Mouse (Mus musculus): ENCODE measurements at regions not wholly inside any gene's neighbourhood (a gene's known extent, or its start where the extent isn't known, plus 50 kb on each side); places are given as distances from the start of the nearest gene placed in this dataset.

- Histone ChIP-seq H3K4me2 (ENCODE audit: low read length) (no peak overlapping the region), H3K4me1 (ENCODE audit: control insufficient read depth in 2 of 2, insufficient read depth in 2 of 2, low read length in 2 of 2) (no peaks in the 10 kb centered on the region), H3K36me3 (ENCODE audit: control insufficient read depth, insufficient read depth, low read length) (no peaks in the 10 kb centered on the region), H3K9me3 (ENCODE audit: control insufficient read depth, low read length) (no peaks in the 10 kb centered on the region), H3K27me3 (ENCODE audit: control insufficient read depth, insufficient read depth, low read length) (no peaks in the 10 kb centered on the region), H3K27ac (replicated peaks in 1 of 2; ENCODE audit: control insufficient read depth in 1 of 2, insufficient read depth in 1 of 2, low read depth in 2 of 2, low read length in 2 of 2) (no peak overlapping the region), H3K4me3 (ENCODE audit: control insufficient read depth in 1 of 2, insufficient read depth in 1 of 2, low read depth in 1 of 2, low read length in 2 of 2) (no peak overlapping the region), H3K9ac (ENCODE audit: low read length) (no peak overlapping the region)
- no peak for ATAC-seq (ENCODE audit: insufficient number of reproducible peaks, insufficient read depth, low FRiP score, low read depth)
- 80% methylated on average over 7 of the region's 7 CpGs for WGBS
Observed at GRCm38 (mm10) chr1:177366475-177366874, 75.7 kb upstream of the Zbtb18 start.

DNA sequence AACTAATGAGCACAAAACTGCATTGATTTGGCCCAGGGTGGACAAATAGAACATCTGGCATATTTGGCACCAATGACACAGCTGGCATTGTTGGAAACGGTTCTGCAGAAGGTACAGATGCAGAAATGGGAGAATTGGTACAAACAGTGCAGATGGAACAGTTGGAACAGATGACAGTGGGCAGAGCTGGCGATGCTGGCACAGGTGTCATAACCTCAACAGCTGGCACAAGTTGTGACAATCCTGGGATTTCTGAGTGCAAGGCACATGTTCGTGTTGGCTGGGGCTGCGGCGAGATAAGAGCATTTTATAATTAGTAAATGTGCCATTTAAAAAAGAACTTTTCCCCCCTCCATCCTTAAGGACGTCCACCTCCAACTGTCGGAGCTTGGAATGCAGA is 77.8 kb upstream of the Zbtb18 start:
- no peak for ATAC-seq (ENCODE audit: insufficient number of reproducible peaks, insufficient read depth, low FRiP score, low read depth)
- Histone ChIP-seq H3K27ac (replicated peaks in 1 of 2; ENCODE audit: control insufficient read depth in 1 of 2, insufficient read depth in 1 of 2, low read depth in 2 of 2, low read length in 2 of 2) (no peak overlapping the region), H3K4me2 (ENCODE audit: low read length) (no peak overlapping the region), H3K4me3 (ENCODE audit: control insufficient read depth in 1 of 2, insufficient read depth in 1 of 2, low read depth in 1 of 2, low read length in 2 of 2) (no peak overlapping the region), H3K27me3 (ENCODE audit: control insufficient read depth, insufficient read depth, low read length) (no peaks in the 10 kb centered on the region), H3K4me1 (ENCODE audit: control insufficient read depth in 2 of 2, insufficient read depth in 2 of 2, low read length in 2 of 2) (no peaks in the 10 kb centered on the region), H3K9ac (ENCODE audit: low read length) (no peak overlapping the region), H3K36me3 (ENCODE audit: control insufficient read depth, insufficient read depth, low read length) (no peaks in the 10 kb centered on the region), H3K9me3 (ENCODE audit: control insufficient read depth, low read length) (no peaks in the 10 kb centered on the region)
- WGBS = 75% methylated on average over 7 of the region's 7 CpGs

- H3K4me3 ChIP-seq (ENCODE audit: control insufficient read depth in 1 of 2, insufficient read depth in 1 of 2, low read depth in 1 of 2, low read length in 2 of 2) = no peak overlapping the region
- no peaks in the 10 kb centered on the region for H3K4me1 ChIP-seq (ENCODE audit: control insufficient read depth in 2 of 2, insufficient read depth in 2 of 2, low read length in 2 of 2)
- no peak for ATAC-seq (ENCODE audit: insufficient number of reproducible peaks, insufficient read depth, low FRiP score, low read depth)
- H3K36me3 ChIP-seq (ENCODE audit: control insufficient read depth, insufficient read depth, low read length) = no peaks in the 10 kb centered on the region
- H3K27me3 ChIP-seq (ENCODE audit: control insufficient read depth, insufficient read depth, low read length) = no peaks in the 10 kb centered on the region
- H3K9ac ChIP-seq (ENCODE audit: low read length) = no peak overlapping the region
- H3K4me2 ChIP-seq (ENCODE audit: low read length) = no peak overlapping the region
- 87% methylated on average over 8 of the region's 8 CpGs for WGBS
- no peak overlapping the region for H3K27ac ChIP-seq (replicated peaks in 1 of 2; ENCODE audit: control insufficient read depth in 1 of 2, insufficient read depth in 1 of 2, low read depth in 2 of 2, low read length in 2 of 2)
- no peaks in the 10 kb centered on the region for H3K9me3 ChIP-seq (ENCODE audit: control insufficient read depth, low read length)
Observed at GRCm38 (mm10) chr1:177362398-177362797, 79.8 kb upstream of the Zbtb18 start.

GRCm38 (mm10) chr1:177348400-177349092 is 90.5 kb upstream of the Akt3 start:
- no peak overlapping the region for H3K4me3 ChIP-seq (ENCODE audit: control insufficient read depth in 1 of 2, insufficient read depth in 1 of 2, low read depth in 1 of 2, low read length in 2 of 2)
- ATAC-seq (ENCODE audit: insufficient number of reproducible peaks, insufficient read depth, low FRiP score, low read depth) = no peak
- no peak overlapping the region for H3K9ac ChIP-seq (ENCODE audit: low read length)
- H3K36me3 ChIP-seq (ENCODE audit: control insufficient read depth, insufficient read depth, low read length) = no peaks in the 10 kb centered on the region
- H3K4me1 ChIP-seq (ENCODE audit: control insufficient read depth in 2 of 2, insufficient read depth in 2 of 2, low read length in 2 of 2) = peaks cover 5 to 8% of the 10 kb centered on the region in 2 experiments; a peak in 3 of 4 replicates
- WGBS = 84% methylated on average over 17 of the region's 17 CpGs
- H3K27ac ChIP-seq (replicated peaks in 1 of 2; ENCODE audit: control insufficient read depth in 1 of 2, insufficient read depth in 1 of 2, low read depth in 2 of 2, low read length in 2 of 2) = no peak overlapping the region
- H3K27me3 ChIP-seq (ENCODE audit: control insufficient read depth, insufficient read depth, low read length) = no peaks in the 10 kb centered on the region
- no peaks in the 10 kb centered on the region for H3K9me3 ChIP-seq (ENCODE audit: control insufficient read depth, low read length)
- no peak overlapping the region for H3K4me2 ChIP-seq (ENCODE audit: low read length)

DNA sequence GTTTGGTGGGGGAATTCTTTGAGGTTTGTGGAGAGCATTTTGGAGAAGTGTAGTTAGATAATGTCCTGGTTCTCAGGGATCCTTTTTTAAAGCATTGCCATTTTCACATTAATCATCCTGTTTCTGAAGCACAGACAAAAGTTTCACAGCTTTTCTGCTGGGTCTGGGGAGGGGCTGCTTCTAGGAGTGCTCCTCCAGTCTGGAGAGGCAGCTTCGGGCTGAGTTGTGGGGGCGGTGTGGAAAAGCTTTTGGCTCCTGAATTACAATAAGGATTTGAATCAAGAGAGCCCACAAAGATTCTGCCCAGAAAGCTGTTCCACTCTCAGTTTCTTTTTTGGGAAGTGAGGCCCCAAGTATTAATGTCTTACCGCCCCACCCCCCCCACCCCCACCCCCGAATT is 89.2 kb upstream of the Akt3 start:
- WGBS = 47% methylated on average over 4 of the region's 4 CpGs
- no peak overlapping the region for H3K9ac ChIP-seq (ENCODE audit: low read length)
- H3K4me3 ChIP-seq (ENCODE audit: control insufficient read depth in 1 of 2, insufficient read depth in 1 of 2, low read depth in 1 of 2, low read length in 2 of 2) = no peak overlapping the region
- no peaks in the 10 kb centered on the region for H3K9me3 ChIP-seq (ENCODE audit: control insufficient read depth, low read length)
- no peak for ATAC-seq (ENCODE audit: insufficient number of reproducible peaks, insufficient read depth, low FRiP score, low read depth)
- no peak overlapping the region for H3K4me2 ChIP-seq (ENCODE audit: low read length)
- H3K27ac ChIP-seq (replicated peaks in 1 of 2; ENCODE audit: control insufficient read depth in 1 of 2, insufficient read depth in 1 of 2, low read depth in 2 of 2, low read length in 2 of 2) = no peak overlapping the region; a peak in 1 of 4 replicates
- H3K27me3 ChIP-seq (ENCODE audit: control insufficient read depth, insufficient read depth, low read length) = no peaks in the 10 kb centered on the region
- H3K4me1 ChIP-seq (ENCODE audit: control insufficient read depth in 2 of 2, insufficient read depth in 2 of 2, low read length in 2 of 2) = peaks cover 7 to 8% of the 10 kb centered on the region in 2 experiments; a peak in 3 of 4 replicates
- H3K36me3 ChIP-seq (ENCODE audit: control insufficient read depth, insufficient read depth, low read length) = no peaks in the 10 kb centered on the region

DNA sequence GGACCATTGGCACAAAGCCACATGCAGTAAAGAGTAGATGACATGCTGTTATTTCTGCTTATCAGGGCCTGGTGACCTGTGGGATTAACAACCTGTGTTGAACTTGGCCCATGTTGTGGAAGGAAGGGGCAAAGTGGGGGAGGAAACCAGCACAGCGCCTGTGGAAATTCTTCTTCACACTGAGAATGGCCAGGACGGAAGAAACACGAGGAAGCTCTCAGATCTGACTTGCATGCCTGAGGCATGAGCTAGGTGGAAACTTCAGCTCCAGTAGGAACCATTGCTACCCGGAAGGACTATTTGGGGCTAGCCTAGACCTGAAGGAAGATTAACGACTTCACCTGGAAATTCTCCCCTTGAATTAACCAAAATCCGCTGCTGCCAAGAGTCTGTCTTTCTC is 88.5 kb upstream of the Akt3 start:
- Histone ChIP-seq H3K36me3 (ENCODE audit: control insufficient read depth, insufficient read depth, low read length) (no peaks in the 10 kb centered on the region), H3K9ac (ENCODE audit: low read length) (no peak overlapping the region), H3K4me3 (ENCODE audit: control insufficient read depth in 1 of 2, insufficient read depth in 1 of 2, low read depth in 1 of 2, low read length in 2 of 2) (no peak overlapping the region), H3K9me3 (ENCODE audit: control insufficient read depth, low read length) (no peaks in the 10 kb centered on the region), H3K4me1 (ENCODE audit: control insufficient read depth in 2 of 2, insufficient read depth in 2 of 2, low read length in 2 of 2) (peaks cover 7 to 8% of the 10 kb centered on the region in 2 experiments; a peak in 3 of 4 replicates), H3K27ac (replicated peaks in 1 of 2; ENCODE audit: control insufficient read depth in 1 of 2, insufficient read depth in 1 of 2, low read depth in 2 of 2, low read length in 2 of 2) (no peak overlapping the region; a peak in 1 of 4 replicates), H3K4me2 (ENCODE audit: low read length) (no peak overlapping the region), H3K27me3 (ENCODE audit: control insufficient read depth, insufficient read depth, low read length) (no peaks in the 10 kb centered on the region)
- WGBS = 49% methylated on average over 6 of the region's 6 CpGs
- ATAC-seq (ENCODE audit: insufficient number of reproducible peaks, insufficient read depth, low FRiP score, low read depth) = peak; percentile 64; the same call in 1 of the 2 replicates

- peaks cover 7 to 8% of the 10 kb centered on the region in 2 experiments; a peak in 3 of 4 replicates for H3K4me1 ChIP-seq (ENCODE audit: control insufficient read depth in 2 of 2, insufficient read depth in 2 of 2, low read length in 2 of 2)
- no peaks in the 10 kb centered on the region for H3K27me3 ChIP-seq (ENCODE audit: control insufficient read depth, insufficient read depth, low read length)
- 67% methylated on average over 6 of the region's 6 CpGs for WGBS
- H3K4me3 ChIP-seq (ENCODE audit: control insufficient read depth in 1 of 2, insufficient read depth in 1 of 2, low read depth in 1 of 2, low read length in 2 of 2) = no peak overlapping the region
- no peaks in the 10 kb centered on the region for H3K36me3 ChIP-seq (ENCODE audit: control insufficient read depth, insufficient read depth, low read length)
- no peak overlapping the region for H3K9ac ChIP-seq (ENCODE audit: low read length)
- no peaks in the 10 kb centered on the region for H3K9me3 ChIP-seq (ENCODE audit: control insufficient read depth, low read length)
- no peak overlapping the region for H3K27ac ChIP-seq (replicated peaks in 1 of 2; ENCODE audit: control insufficient read depth in 1 of 2, insufficient read depth in 1 of 2, low read depth in 2 of 2, low read length in 2 of 2)
- H3K4me2 ChIP-seq (ENCODE audit: low read length) = no peak overlapping the region
- ATAC-seq (ENCODE audit: insufficient number of reproducible peaks, insufficient read depth, low FRiP score, low read depth) = no peak
Observed at GRCm38 (mm10) chr1:177345540-177345939, 87.5 kb upstream of the Akt3 start.

DNA sequence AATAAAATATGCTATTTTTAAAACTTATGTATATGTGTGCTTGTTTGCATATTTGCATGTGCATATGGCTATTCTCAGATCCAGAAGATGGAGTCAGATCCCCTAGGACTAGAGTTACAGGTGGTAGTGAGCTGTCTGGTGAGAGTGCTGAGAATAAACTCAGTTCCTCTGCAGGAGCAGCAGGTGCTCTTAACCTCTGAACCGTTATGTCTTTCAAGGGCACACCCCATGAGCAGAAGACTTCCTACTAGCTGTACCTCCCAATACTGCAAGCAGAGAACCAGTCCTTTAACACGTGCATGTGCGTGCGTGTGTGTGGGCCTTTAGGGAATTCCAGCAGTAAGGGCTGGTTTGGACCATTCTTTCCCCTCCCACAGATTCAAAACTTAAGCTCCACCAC is 85.9 kb upstream of the Akt3 start:
- no peak overlapping the region for H3K4me3 ChIP-seq (ENCODE audit: control insufficient read depth in 1 of 2, insufficient read depth in 1 of 2, low read depth in 1 of 2, low read length in 2 of 2)
- no peak overlapping the region for H3K9ac ChIP-seq (ENCODE audit: low read length)
- H3K4me2 ChIP-seq (ENCODE audit: low read length) = no peak overlapping the region
- no peak for ATAC-seq (ENCODE audit: insufficient number of reproducible peaks, insufficient read depth, low FRiP score, low read depth)
- H3K4me1 ChIP-seq (ENCODE audit: control insufficient read depth in 2 of 2, insufficient read depth in 2 of 2, low read length in 2 of 2) = peaks cover 7 to 8% of the 10 kb centered on the region in 2 experiments; a peak in 3 of 4 replicates
- H3K27ac ChIP-seq (replicated peaks in 1 of 2; ENCODE audit: control insufficient read depth in 1 of 2, insufficient read depth in 1 of 2, low read depth in 2 of 2, low read length in 2 of 2) = no peak overlapping the region
- H3K27me3 ChIP-seq (ENCODE audit: control insufficient read depth, insufficient read depth, low read length) = no peaks in the 10 kb centered on the region
- WGBS = 84% methylated on average over 4 of the region's 4 CpGs
- no peaks in the 10 kb centered on the region for H3K9me3 ChIP-seq (ENCODE audit: control insufficient read depth, low read length)
- no peaks in the 10 kb centered on the region for H3K36me3 ChIP-seq (ENCODE audit: control insufficient read depth, insufficient read depth, low read length)
